Mouse (Mus musculus): ENCODE measurements around the gene Ddx20. TPM values are rescaled to one million over a fixed set of nuclear protein-coding genes. Genes with fewer than 3 reads are reported as not detected.

Ddx20 gene
- polyA plus RNA-seq, 1 experiment from 2014 or later = 33.0 TPM

DNA sequence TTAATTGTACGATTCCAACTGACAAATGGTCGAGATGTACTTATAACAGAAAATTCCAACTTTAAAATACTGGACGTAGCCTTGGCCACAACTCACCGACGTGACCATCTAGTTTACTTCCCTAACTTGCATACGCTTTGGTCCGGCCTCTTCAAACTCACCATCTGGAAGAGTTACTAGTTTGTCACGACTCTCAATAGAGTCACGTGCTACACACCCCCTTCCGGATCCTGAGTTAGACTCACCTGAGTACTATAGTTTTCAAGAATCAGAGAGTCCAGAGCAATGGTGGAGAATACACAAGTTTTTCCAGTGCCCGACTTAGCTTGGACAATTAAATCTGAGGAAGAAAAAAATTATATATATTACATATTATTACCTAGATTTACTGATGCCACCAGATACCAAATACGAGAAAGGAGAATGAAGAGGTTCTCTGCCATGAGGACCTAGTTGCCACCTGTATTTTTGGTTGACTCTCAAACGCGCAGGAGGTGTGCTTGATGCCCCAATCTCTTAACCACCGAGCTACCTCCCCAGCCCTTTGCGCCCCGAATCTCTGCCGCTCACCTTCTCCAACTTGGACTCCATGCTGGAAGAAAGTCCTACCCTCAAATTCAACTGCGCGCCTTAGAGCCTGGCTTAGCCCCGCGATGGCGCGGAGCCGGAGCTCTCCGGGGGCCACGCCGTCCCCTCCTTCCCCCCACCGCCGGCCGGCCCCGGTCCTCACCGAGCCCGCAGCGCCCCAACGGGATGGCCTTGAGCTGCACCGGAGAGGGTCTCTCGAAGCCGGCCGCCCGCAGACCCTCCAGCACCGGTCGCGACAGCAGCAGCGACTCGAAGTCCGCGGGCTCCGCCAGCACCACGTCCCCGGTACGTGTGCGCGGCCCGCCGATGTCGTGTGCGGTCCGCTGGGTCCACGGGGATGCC lies 715 bp downstream of the Ddx20 start:
- peak; percentile 26 for ATAC-seq (ENCODE audit: insufficient read depth, low FRiP score)
- Histone ChIP-seq H3K4me3 (replicated peaks; ENCODE audit: low read length) (peak overlapping the region; percentile 97), H3K27ac (ENCODE audit: low read length) (peak overlapping the region; percentile 79), H3K27me3 (ENCODE audit: control insufficient read depth, insufficient read depth, low read length) (no peaks in the 10 kb centered on the region), H3K36me3 (ENCODE audit: control insufficient read depth, insufficient read depth, low read length) (peaks cover 7% of the 10 kb centered on the region; the same call in 1 of the 2 replicates), H3K4me2 (ENCODE audit: low read depth, low read length) (peak overlapping the region; percentile 81), H3K9me3 (replicated peaks; ENCODE audit: control insufficient read depth, low read length) (no peaks in the 10 kb centered on the region), H3K4me1 (ENCODE audit: control insufficient read depth, insufficient read depth, low read length) (no peaks in the 10 kb centered on the region), H3K9ac (ENCODE audit: low read length) (peak overlapping the region; percentile 97)
- WGBS = 6% methylated on average over 60 of the region's 60 CpGs

DNA sequence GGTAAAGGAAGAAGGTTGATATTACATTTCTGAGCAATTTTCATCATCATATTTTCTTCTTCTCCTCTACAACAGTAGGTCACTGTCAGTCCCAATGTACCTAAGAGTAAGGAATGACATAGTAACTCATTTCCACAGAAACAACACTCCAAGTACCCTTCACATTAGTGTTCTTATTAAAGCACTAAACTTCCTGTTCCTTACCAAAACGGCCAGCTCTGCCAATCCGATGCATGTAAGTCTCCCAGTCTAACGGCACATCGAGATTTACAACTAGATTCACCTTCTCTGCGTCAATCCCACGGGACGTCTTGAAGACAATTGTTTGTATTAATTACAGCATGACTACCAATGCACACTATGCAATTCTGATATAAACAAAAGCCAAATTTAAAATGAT lies 7.0 kb downstream of the Ddx20 start:
- 86% methylated on average over 7 of the region's 7 CpGs for WGBS
- H3K9ac ChIP-seq (ENCODE audit: low read length) = no peak overlapping the region
- H3K36me3 ChIP-seq (ENCODE audit: control insufficient read depth, insufficient read depth, low read length) = peaks cover 23% of the 10 kb centered on the region
- no peak overlapping the region for H3K4me2 ChIP-seq (ENCODE audit: low read depth, low read length)
- no peak overlapping the region for H3K4me3 ChIP-seq (replicated peaks; ENCODE audit: low read length)
- H3K27ac ChIP-seq (ENCODE audit: low read length) = no peak overlapping the region
- no peaks in the 10 kb centered on the region for H3K27me3 ChIP-seq (ENCODE audit: control insufficient read depth, insufficient read depth, low read length)
- no peaks in the 10 kb centered on the region for H3K4me1 ChIP-seq (ENCODE audit: control insufficient read depth, insufficient read depth, low read length)
- ATAC-seq (ENCODE audit: insufficient read depth, low FRiP score) = no peak
- H3K9me3 ChIP-seq (replicated peaks; ENCODE audit: control insufficient read depth, low read length) = no peaks in the 10 kb centered on the region

DNA sequence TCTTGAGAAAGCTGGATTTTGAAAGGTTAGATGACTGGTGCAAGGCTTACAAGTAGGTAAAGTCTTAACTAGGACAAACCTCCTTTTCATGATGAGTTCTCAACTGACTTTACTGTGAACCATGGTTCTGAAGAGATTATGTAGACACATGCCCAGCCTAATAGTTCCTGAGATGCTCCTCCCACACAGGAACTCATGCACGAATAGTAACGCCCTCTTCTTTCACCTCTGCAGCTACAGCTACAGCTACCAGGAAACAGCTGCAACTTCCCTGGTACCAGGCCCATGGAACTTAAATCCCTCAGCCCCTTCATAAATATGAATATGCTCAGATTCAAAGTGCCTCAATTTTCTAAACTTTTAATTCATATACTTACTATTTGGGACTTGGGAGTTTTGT lies 11.4 kb downstream of the Ddx20 start:
- H3K4me1 ChIP-seq (ENCODE audit: control insufficient read depth, insufficient read depth, low read length) = no peaks in the 10 kb centered on the region
- no peak for ATAC-seq (ENCODE audit: insufficient read depth, low FRiP score)
- H3K9ac ChIP-seq (ENCODE audit: low read length) = no peak overlapping the region
- no peak overlapping the region for H3K4me3 ChIP-seq (replicated peaks; ENCODE audit: low read length)
- 42% methylated on average over 2 of the region's 2 CpGs for WGBS
- H3K4me2 ChIP-seq (ENCODE audit: low read depth, low read length) = no peak overlapping the region
- no peaks in the 10 kb centered on the region for H3K9me3 ChIP-seq (replicated peaks; ENCODE audit: control insufficient read depth, low read length)
- H3K36me3 ChIP-seq (ENCODE audit: control insufficient read depth, insufficient read depth, low read length) = peaks cover 16% of the 10 kb centered on the region
- no peaks in the 10 kb centered on the region for H3K27me3 ChIP-seq (ENCODE audit: control insufficient read depth, insufficient read depth, low read length)
- H3K27ac ChIP-seq (ENCODE audit: low read length) = no peak overlapping the region

DNA sequence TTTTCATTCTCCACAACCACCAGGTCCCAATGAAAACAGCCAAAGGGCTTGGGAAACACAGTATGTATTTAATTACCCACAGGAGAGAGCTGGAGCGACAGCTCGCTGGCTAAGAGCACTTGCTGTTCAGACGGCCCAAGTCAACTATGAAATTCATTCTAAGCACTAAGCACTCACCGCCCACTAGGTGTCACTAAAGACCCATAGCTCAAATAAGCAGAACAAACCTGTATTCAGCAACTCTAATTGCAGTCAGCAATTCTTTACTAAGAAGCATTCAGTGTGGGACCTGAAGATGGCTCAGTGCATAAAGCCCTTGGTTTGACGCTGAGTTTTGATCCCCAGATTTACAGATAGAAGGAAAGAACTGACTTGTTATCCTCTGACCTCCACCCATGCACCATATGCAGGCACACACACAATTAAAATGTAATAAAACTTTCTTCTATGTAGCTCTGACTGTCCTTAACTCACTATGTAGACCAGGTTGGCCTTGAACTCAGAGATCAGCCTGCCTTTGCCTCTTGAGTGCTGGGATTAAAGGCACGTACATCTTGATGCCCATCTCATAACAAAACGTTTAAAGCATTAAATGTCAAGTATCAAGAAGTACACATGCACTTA lies 12.7 kb downstream of the Ddx20 start:
- WGBS = 18% methylated on average over 7 of the region's 7 CpGs
- Histone ChIP-seq H3K4me2 (ENCODE audit: low read depth, low read length) (no peak overlapping the region), H3K27ac (ENCODE audit: low read length) (no peak overlapping the region), H3K36me3 (ENCODE audit: control insufficient read depth, insufficient read depth, low read length) (peaks cover 13% of the 10 kb centered on the region), H3K9me3 (replicated peaks; ENCODE audit: control insufficient read depth, low read length) (no peaks in the 10 kb centered on the region), H3K27me3 (ENCODE audit: control insufficient read depth, insufficient read depth, low read length) (no peaks in the 10 kb centered on the region), H3K4me3 (replicated peaks; ENCODE audit: low read length) (no peak overlapping the region), H3K4me1 (ENCODE audit: control insufficient read depth, insufficient read depth, low read length) (no peaks in the 10 kb centered on the region), H3K9ac (ENCODE audit: low read length) (no peak overlapping the region)
- ATAC-seq (ENCODE audit: insufficient read depth, low FRiP score) = peak; percentile 58; the same call in 1 of the 2 replicates

DNA sequence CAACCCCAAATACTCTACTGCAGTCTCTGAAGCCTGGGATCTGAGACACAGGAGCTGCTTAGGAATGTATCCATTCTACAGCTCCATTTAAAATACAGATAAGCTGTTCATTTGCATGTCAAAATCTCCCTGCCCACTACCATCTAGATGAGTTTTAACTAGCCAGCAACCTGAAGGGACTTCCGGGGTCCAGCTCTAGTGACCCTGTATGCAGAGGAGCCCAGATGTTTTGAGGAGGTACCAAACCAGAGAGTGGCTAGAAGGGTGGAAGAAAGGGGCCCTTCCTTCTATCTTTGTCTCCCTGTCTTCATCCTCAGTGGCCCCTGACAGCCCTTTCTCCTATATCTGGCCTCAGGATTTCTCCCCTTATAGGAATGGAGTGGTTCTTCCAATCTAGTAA lies 16.6 kb downstream of the Ddx20 start:
- ATAC-seq (ENCODE audit: insufficient read depth, low FRiP score) = no peak
- no peak overlapping the region for H3K4me3 ChIP-seq (replicated peaks; ENCODE audit: low read length)
- no peaks in the 10 kb centered on the region for H3K4me1 ChIP-seq (ENCODE audit: control insufficient read depth, insufficient read depth, low read length)
- 93% methylated on average over 1 of the region's 1 CpGs for WGBS
- no peaks in the 10 kb centered on the region for H3K27me3 ChIP-seq (ENCODE audit: control insufficient read depth, insufficient read depth, low read length)
- no peak overlapping the region for H3K27ac ChIP-seq (ENCODE audit: low read length)
- H3K36me3 ChIP-seq (ENCODE audit: control insufficient read depth, insufficient read depth, low read length) = no peaks in the 10 kb centered on the region
- no peak overlapping the region for H3K9ac ChIP-seq (ENCODE audit: low read length)
- no peak overlapping the region for H3K4me2 ChIP-seq (ENCODE audit: low read depth, low read length)
- H3K9me3 ChIP-seq (replicated peaks; ENCODE audit: control insufficient read depth, low read length) = no peaks in the 10 kb centered on the region

DNA sequence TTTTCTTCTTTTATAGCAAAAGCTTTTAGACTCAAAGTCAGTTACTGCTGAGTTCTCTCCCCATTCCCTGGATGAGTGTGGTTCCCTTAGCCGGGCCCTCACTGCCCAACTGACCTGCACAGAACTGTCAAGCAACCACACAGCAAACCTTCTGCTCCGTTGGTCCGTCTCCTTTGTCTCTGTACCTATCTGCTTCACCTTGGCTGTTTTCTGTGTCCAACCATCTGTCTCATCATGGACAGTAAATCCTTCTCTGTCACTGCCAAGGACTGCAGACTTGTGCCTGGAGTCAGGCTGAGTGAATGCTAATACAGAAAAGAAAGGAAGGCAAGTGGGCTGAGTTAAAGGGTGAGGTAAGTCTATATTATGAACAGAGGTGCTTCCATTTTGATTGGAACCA lies 17.6 kb downstream of the Ddx20 start:
- 81% methylated on average over 3 of the region's 3 CpGs for WGBS

DNA sequence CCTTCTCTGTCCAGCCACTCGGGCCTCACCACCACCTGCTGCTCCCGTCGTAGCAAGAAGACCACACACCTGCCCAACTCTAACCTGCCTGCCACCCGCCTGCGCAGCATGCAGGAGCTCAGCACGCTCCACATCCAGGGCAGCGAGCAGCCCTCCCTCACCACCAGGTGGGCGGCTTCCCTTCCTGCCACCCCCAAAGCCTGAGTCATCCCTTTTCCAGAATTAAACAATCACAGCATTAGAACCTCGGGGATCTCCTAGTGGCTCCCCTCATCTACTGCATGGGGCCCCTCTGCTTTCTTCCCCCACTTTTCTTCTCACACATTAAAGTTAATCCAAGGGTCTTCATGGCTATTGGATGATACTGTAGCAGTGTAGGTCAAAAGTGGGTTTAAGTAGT lies 19.2 kb downstream of the Ddx20 start:
- H3K9ac ChIP-seq (ENCODE audit: low read length) = no peak overlapping the region
- H3K36me3 ChIP-seq (ENCODE audit: control insufficient read depth, insufficient read depth, low read length) = no peaks in the 10 kb centered on the region
- H3K27ac ChIP-seq (ENCODE audit: low read length) = no peak overlapping the region
- H3K4me3 ChIP-seq (replicated peaks; ENCODE audit: low read length) = no peak overlapping the region
- ATAC-seq (ENCODE audit: insufficient read depth, low FRiP score) = 0 out of 2 replicates have a peak, but pooled peaks have one; percentile 17
- H3K4me1 ChIP-seq (ENCODE audit: control insufficient read depth, insufficient read depth, low read length) = no peaks in the 10 kb centered on the region
- H3K27me3 ChIP-seq (ENCODE audit: control insufficient read depth, insufficient read depth, low read length) = no peaks in the 10 kb centered on the region
- H3K4me2 ChIP-seq (ENCODE audit: low read depth, low read length) = no peak overlapping the region
- H3K9me3 ChIP-seq (replicated peaks; ENCODE audit: control insufficient read depth, low read length) = no peaks in the 10 kb centered on the region
- 44% methylated on average over 9 of the region's 9 CpGs for WGBS

More for the DNA sequence above, 17.6 kb downstream of the Ddx20 start:
- no peaks in the 10 kb centered on the region for H3K27me3 ChIP-seq (ENCODE audit: control insufficient read depth, insufficient read depth, low read length)
- H3K4me1 ChIP-seq (ENCODE audit: control insufficient read depth, insufficient read depth, low read length) = no peaks in the 10 kb centered on the region
- H3K9me3 ChIP-seq (replicated peaks; ENCODE audit: control insufficient read depth, low read length) = no peaks in the 10 kb centered on the region
- no peak overlapping the region for H3K4me2 ChIP-seq (ENCODE audit: low read depth, low read length)
- no peak overlapping the region for H3K27ac ChIP-seq (ENCODE audit: low read length)
- H3K36me3 ChIP-seq (ENCODE audit: control insufficient read depth, insufficient read depth, low read length) = no peaks in the 10 kb centered on the region
- H3K4me3 ChIP-seq (replicated peaks; ENCODE audit: low read length) = no peak overlapping the region
- H3K9ac ChIP-seq (ENCODE audit: low read length) = no peak overlapping the region
- ATAC-seq (ENCODE audit: insufficient read depth, low FRiP score) = no peak

DNA sequence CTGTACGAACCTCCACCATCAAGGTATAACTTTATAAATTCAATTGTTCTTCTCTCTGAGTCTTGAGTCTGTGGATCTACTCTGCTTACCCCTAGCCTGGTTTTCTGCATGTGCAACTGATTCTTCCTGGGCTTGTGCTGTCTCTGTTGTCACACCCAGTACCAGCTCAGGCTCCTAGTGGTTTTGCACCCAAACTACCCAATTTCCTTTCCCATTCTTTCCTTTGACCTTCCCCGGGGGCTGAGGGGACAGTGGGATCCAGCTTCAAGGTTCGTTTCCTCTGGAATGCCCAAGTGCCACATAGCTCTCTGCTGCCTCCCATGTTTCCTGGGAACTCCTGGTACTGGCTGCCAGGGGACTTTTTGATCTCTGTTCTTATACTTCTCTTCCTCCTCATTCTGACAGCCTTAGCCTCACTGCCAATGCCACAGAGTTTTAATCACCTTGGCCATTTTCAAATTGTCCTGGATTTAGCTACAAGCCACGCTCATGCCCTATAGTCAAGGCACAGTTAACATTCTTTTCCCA lies 20.3 kb downstream of the Ddx20 start:
- H3K4me2 ChIP-seq (ENCODE audit: low read depth, low read length) = no peak overlapping the region
- 73% methylated on average over 4 of the region's 4 CpGs for WGBS
- H3K9ac ChIP-seq (ENCODE audit: low read length) = no peak overlapping the region

DNA sequence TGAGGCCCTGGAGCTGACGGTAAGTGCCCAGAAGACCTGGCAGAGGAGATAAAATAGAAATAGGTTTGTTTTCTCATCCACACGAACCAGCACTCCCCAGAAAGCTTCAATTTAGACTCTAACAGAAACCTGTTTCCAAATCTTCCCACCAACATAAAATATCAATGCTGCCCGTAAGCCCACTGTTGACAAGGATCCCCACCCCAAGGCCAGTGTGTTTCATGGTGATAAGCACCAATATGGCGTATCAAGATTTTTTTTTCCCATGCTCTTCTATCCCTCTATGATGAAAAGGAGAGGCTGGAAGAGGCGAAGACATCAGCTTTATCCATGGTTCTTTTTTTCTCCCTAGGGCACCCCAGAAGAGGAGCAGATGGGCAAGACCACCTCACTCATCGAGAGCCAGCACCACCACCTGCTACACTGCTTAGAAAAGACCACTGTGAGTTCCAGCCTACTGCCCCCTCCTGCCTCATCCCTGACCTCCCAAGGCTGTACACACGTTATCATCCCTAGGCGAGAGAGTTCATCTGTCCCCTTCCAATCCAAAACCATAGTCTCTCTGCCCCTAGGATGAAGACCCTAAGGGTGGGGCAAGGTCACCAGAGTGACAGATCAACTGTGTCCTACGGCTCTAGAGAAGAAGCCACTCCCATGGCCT lies 22.1 kb downstream of the Ddx20 start:
- 78% methylated on average over 9 of the region's 9 CpGs for WGBS
- H3K9me3 ChIP-seq (replicated peaks; ENCODE audit: control insufficient read depth, low read length) = no peaks in the 10 kb centered on the region
- no peak overlapping the region for H3K4me2 ChIP-seq (ENCODE audit: low read depth, low read length)
- no peaks in the 10 kb centered on the region for H3K36me3 ChIP-seq (ENCODE audit: control insufficient read depth, insufficient read depth, low read length)
- no peak overlapping the region for H3K4me3 ChIP-seq (replicated peaks; ENCODE audit: low read length)
- H3K27ac ChIP-seq (ENCODE audit: low read length) = no peak overlapping the region
- H3K9ac ChIP-seq (ENCODE audit: low read length) = no peak overlapping the region
- ATAC-seq (ENCODE audit: insufficient read depth, low FRiP score) = no peak
- no peaks in the 10 kb centered on the region for H3K27me3 ChIP-seq (ENCODE audit: control insufficient read depth, insufficient read depth, low read length)
- no peaks in the 10 kb centered on the region for H3K4me1 ChIP-seq (ENCODE audit: control insufficient read depth, insufficient read depth, low read length)

More for the DNA sequence above, 20.3 kb downstream of the Ddx20 start:
- Histone ChIP-seq H3K27ac (ENCODE audit: low read length) (no peak overlapping the region), H3K4me1 (ENCODE audit: control insufficient read depth, insufficient read depth, low read length) (no peaks in the 10 kb centered on the region), H3K9me3 (replicated peaks; ENCODE audit: control insufficient read depth, low read length) (no peaks in the 10 kb centered on the region), H3K36me3 (ENCODE audit: control insufficient read depth, insufficient read depth, low read length) (no peaks in the 10 kb centered on the region), H3K27me3 (ENCODE audit: control insufficient read depth, insufficient read depth, low read length) (no peaks in the 10 kb centered on the region), H3K4me3 (replicated peaks; ENCODE audit: low read length) (no peak overlapping the region)
- ATAC-seq (ENCODE audit: insufficient read depth, low FRiP score) = no peak

All from stomach, embryonic 16.5 days (tissue).